Comparison of ENCODE assay signal across 20 mouse cellular contexts in the genomic region with DNA sequence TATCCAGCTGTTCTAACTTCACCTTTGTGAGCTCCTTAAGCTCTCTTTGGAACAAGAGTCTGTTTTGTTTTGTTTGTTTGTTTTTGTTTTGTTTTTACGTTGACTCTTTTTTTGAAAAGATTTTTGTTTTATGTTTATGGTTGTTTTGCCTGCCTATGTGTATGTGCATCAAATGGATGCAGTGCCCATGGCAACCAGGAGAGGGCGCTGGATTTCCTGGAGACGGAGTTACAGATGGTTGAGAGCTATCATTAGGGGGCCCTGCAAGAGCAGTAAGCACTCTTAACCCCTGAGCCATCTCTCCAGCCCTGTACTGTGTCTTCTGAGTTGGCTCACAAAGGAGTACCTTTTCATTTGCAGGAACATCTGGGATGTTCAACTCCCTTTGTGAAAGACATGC.
DNase-seq lines count a peak whose midpoint lies in the region; ATAC-seq and TF ChIP-seq lines count a peak whose summit lies in the region.
"Had no signal": no experiment of that assay in that cellular context is flagged by ENCODE, and none has a peak within 500 bp of the region (broad histone marks: within the 10 kb centered on the region; RNA-seq: fewer than 3 reads in every experiment).

No protein-coding gene starts in this region.

- ATAC-seq in forebrain, postnatal 0 days: no peak
- no peak for ATAC-seq in forebrain, embryonic 16.5 days
- no peak for ATAC-seq in liver, embryonic 11.5 days (replicated peaks; ENCODE audit: low FRiP score)
- no peak for ATAC-seq in megakaryocyte-erythroid progenitor cell, adult 5-6 weeks (replicated peaks; ENCODE audit: low FRiP score, low TSS enrichment, poor library complexity, severe bottlenecking)
- ATAC-seq: CD4-positive, CD25-positive, alpha-beta regulatory T cell, adult 4 months had no signal

- H3K4me1 ChIP-seq in forebrain, postnatal 0 days (ENCODE audit: insufficient read depth): no peaks in the 10 kb centered on the region
- peaks cover 14% of the 10 kb centered on the region for H3K4me1 ChIP-seq in forebrain, embryonic 16.5 days (replicated peaks; ENCODE audit: control insufficient read depth, insufficient read depth, low read length)
- no peaks in the 10 kb centered on the region for H3K4me1 ChIP-seq in liver, adult 2 months (ENCODE audit: control insufficient read depth, insufficient read depth, low read length)
- H3K4me1 ChIP-seq in liver, embryonic 11.5 days (replicated peaks; ENCODE audit: control insufficient read depth, insufficient read depth, low read length): no peaks in the 10 kb centered on the region
- no peaks in the 10 kb centered on the region for H3K4me1 ChIP-seq in testis, adult 2 months (ENCODE audit: control insufficient read depth, insufficient read depth, low read length)
- H3K4me1 ChIP-seq: embryonic facial prominence, embryonic 15.5 days; megakaryocyte, embryonic 14.5 days had no signal

- H3K9ac ChIP-seq in forebrain, postnatal 0 days: no peak overlapping the region
- H3K9ac ChIP-seq in forebrain, embryonic 16.5 days (replicated peaks; ENCODE audit: low read depth, low read length): no peak overlapping the region
- H3K9ac ChIP-seq in liver, adult 2 months (ENCODE audit: low read depth, low read length): no peak overlapping the region
- H3K9ac ChIP-seq in liver, embryonic 11.5 days (ENCODE audit: low read depth, low read length): no peak overlapping the region
- H3K9ac ChIP-seq: embryonic facial prominence, embryonic 15.5 days had no signal

- H3K27ac ChIP-seq in forebrain, postnatal 0 days (ENCODE audit: low read depth, low read length): no peak overlapping the region
- H3K27ac ChIP-seq in forebrain, embryonic 16.5 days (ENCODE audit: low read length): no peak overlapping the region
- H3K27ac ChIP-seq in liver, adult 2 months (replicated peaks; ENCODE audit: insufficient read depth, low read depth, low read length): no peak overlapping the region
- H3K27ac ChIP-seq in liver, embryonic 11.5 days (ENCODE audit: low read depth, low read length): no peak overlapping the region
- no peak overlapping the region for H3K27ac ChIP-seq in testis, adult 2 months (ENCODE audit: control insufficient read depth, insufficient read depth, low read depth, low read length)
- H3K27ac ChIP-seq: embryonic facial prominence, embryonic 15.5 days had no signal

- H3K4me2 ChIP-seq in forebrain, postnatal 0 days (ENCODE audit: low read depth): no peak overlapping the region
- no peak overlapping the region for H3K4me2 ChIP-seq in forebrain, embryonic 16.5 days (ENCODE audit: low read length)
- H3K4me2 ChIP-seq in liver, embryonic 11.5 days: no peak overlapping the region
- H3K4me2 ChIP-seq: embryonic facial prominence, embryonic 15.5 days; heart, embryonic 11.5 days had no signal

- no peaks in the 10 kb centered on the region for H3K27me3 ChIP-seq in forebrain, postnatal 0 days (ENCODE audit: insufficient read depth, low read length)
- no peaks in the 10 kb centered on the region for H3K27me3 ChIP-seq in forebrain, embryonic 16.5 days (replicated peaks; ENCODE audit: control insufficient read depth, insufficient read depth, low read length)
- no peaks in the 10 kb centered on the region for H3K27me3 ChIP-seq in liver, adult 2 months (ENCODE audit: control insufficient read depth, insufficient read depth, low read length)
- H3K27me3 ChIP-seq in liver, embryonic 11.5 days (replicated peaks; ENCODE audit: control insufficient read depth, insufficient read depth, low read length): no peaks in the 10 kb centered on the region
- H3K27me3 ChIP-seq in testis, adult 2 months (ENCODE audit: control insufficient read depth, insufficient read depth, low read length): no peaks in the 10 kb centered on the region
- H3K27me3 ChIP-seq: embryonic facial prominence, embryonic 15.5 days had no signal

- no peaks in the 10 kb centered on the region for H3K9me3 ChIP-seq in forebrain, postnatal 0 days (ENCODE audit: low read length)
- H3K9me3 ChIP-seq in forebrain, embryonic 16.5 days (ENCODE audit: control insufficient read depth, low read length): no peaks in the 10 kb centered on the region
- H3K9me3 ChIP-seq in liver, embryonic 11.5 days (ENCODE audit: control insufficient read depth, low read length): no peaks in the 10 kb centered on the region
- H3K9me3 ChIP-seq: embryonic facial prominence, embryonic 15.5 days; G1E; limb, embryonic 10.5 days had no signal

- no peak overlapping the region for H3K4me3 ChIP-seq in forebrain, postnatal 0 days (ENCODE audit: low read depth, low read length)
- H3K4me3 ChIP-seq in forebrain, embryonic 16.5 days (replicated peaks; ENCODE audit: low read length): no peak overlapping the region
- H3K4me3 ChIP-seq in liver, adult 2 months (ENCODE audit: insufficient read depth, low read depth, low read length): no peak overlapping the region
- no peak overlapping the region for H3K4me3 ChIP-seq in liver, embryonic 11.5 days (ENCODE audit: low read depth, low read length)
- H3K4me3 ChIP-seq in testis, adult 2 months (ENCODE audit: control insufficient read depth, low read depth, low read length): no peak overlapping the region
- H3K4me3 ChIP-seq: embryonic facial prominence, embryonic 15.5 days; limb, embryonic 10.5 days had no signal

- no peaks in the 10 kb centered on the region for H3K36me3 ChIP-seq in forebrain, postnatal 0 days (ENCODE audit: insufficient read depth)
- no peaks in the 10 kb centered on the region for H3K36me3 ChIP-seq in forebrain, embryonic 16.5 days (ENCODE audit: control insufficient read depth, insufficient read depth)
- H3K36me3 ChIP-seq in liver, adult 2 months (ENCODE audit: control insufficient read depth, insufficient read depth, low read length): no peaks in the 10 kb centered on the region
- H3K36me3 ChIP-seq in liver, embryonic 11.5 days (ENCODE audit: control insufficient read depth, insufficient read depth, low read length): no peaks in the 10 kb centered on the region
- no peaks in the 10 kb centered on the region for H3K36me3 ChIP-seq in testis, adult 2 months (ENCODE audit: control insufficient read depth, insufficient read depth, low read length)
- H3K36me3 ChIP-seq: embryonic facial prominence, embryonic 15.5 days; G1E; limb, embryonic 10.5 days had no signal

- DNase-seq in forebrain, postnatal 0 days: no peak
- no peak for DNase-seq in liver, adult 2 months (ENCODE audit: extremely low read depth, low read depth, low spot score)
- DNase-seq in liver, embryonic 11.5 days (ENCODE audit: low spot score): no peak
- no peak for DNase-seq in testis, postnatal 14 days (ENCODE audit: low spot score)
- DNase-seq: adrenal gland, postnatal 10 days; cerebellum, adult 8-10 months; kidney, adult 11 months; liver; lung, adult 2 months; right cerebral cortex, postnatal 14 days; thymus, postnatal 14 days had no signal

- no peak for TF ChIP-seq POLR2A in liver, adult 2 months (IDR thresholded peaks at IDR 0.05; ENCODE audit: extremely low read depth, insufficient read depth, low read length)
- no peak for TF ChIP-seq POLR2A in testis, adult 2 months (IDR thresholded peaks at IDR 0.05; ENCODE audit: control insufficient read depth, low read depth, low read length)

- TF ChIP-seq CTCF in forebrain, postnatal 0 days (IDR thresholded peaks at IDR 0.05; ENCODE audit: low read depth): peak; percentile 29
- peak; percentile 3; the same call in 1 of the 2 replicates for TF ChIP-seq CTCF in liver, adult 2 months (IDR thresholded peaks at IDR 0.05; ENCODE audit: low read depth, low read length)
- peak; percentile 60; the same call in 1 of the 2 replicates for TF ChIP-seq CTCF in testis, adult 2 months (IDR thresholded peaks at IDR 0.05; ENCODE audit: control insufficient read depth, insufficient read depth, insufficient replicate concordance, low read depth, low read length)

- 65% methylated on average over 3 of the region's 3 CpGs for WGBS in forebrain, postnatal 0 days
- 72% methylated on average over 3 of the region's 3 CpGs for WGBS in forebrain, embryonic 16.5 days
- 44% methylated on average over 3 of the region's 3 CpGs for WGBS in liver, adult 2 months
- WGBS in liver, embryonic 11.5 days: 53% methylated on average over 3 of the region's 3 CpGs

- no peaks in the 10 kb centered on the region for H3K79me2 ChIP-seq in liver, adult 2 months (ENCODE audit: control insufficient read depth, insufficient read depth, low read length)

Comparison
In these comparisons a context has a peak if more than half of its experiments do, and no peak if none do; other contexts are left out.
1. CTCF ChIP-seq: peak in every context shown above with its lines; median percentile 60 in testis, adult 2 months; 29 in forebrain, postnatal 0 days; 3 in liver, adult 2 months.